Mouse (Mus musculus) embryonic facial prominence, embryonic 13.5 days (tissue): ENCODE measurements around the gene Rap1gap. TPM values are rescaled to one million over a fixed set of nuclear protein-coding genes. Genes with fewer than 3 reads are reported as not detected.

Experiments
- ATAC-seq: fragments of 200-750 bp; cut with Nextera tagmentation; 2 replicates; pipeline ENCODE4 v1.8.0; 2017; ENCODE audit warnings: low read depth; ENCODE audit not compliant: insufficient number of reproducible peaks, insufficient read depth, low FRiP score, low TSS enrichment
- H3K27ac ChIP-seq: fragments of 300-500 bp; sonication (generic); 2 replicates; pipeline ENCODE4 v1.5.1; 2015; ENCODE audit warnings: moderate library complexity, mild to moderate bottlenecking, inconsistent platforms
- H3K27me3 ChIP-seq: fragments of 300-500 bp; sonication (generic); 2 replicates; pipeline ENCODE4 v1.6.1; 2015; ENCODE audit warnings: mild to moderate bottlenecking, inconsistent platforms
- H3K36me3 ChIP-seq: fragments of 300-500 bp; sonication (generic); 2 replicates; pipeline ENCODE4 v1.6.1; 2015; ENCODE audit warnings: mild to moderate bottlenecking, inconsistent platforms
- H3K4me1 ChIP-seq: fragments of 300-500 bp; sonication (generic); 2 replicates; pipeline ENCODE4 v1.6.1; 2015; ENCODE audit warnings: inconsistent platforms
- H3K4me2 ChIP-seq: fragments of 300-500 bp; sonication (generic); 2 replicates; pipeline ENCODE4 v1.6.1; 2015; ENCODE audit warnings: moderate library complexity, mild to moderate bottlenecking, inconsistent platforms
- H3K4me3 ChIP-seq: fragments of 300-500 bp; sonication (generic); 2 replicates; pipeline ENCODE4 v1.5.1; 2015; ENCODE audit warnings: mild to moderate bottlenecking, inconsistent platforms
- H3K9ac ChIP-seq: fragments of 300-500 bp; sonication (generic); 2 replicates; pipeline ENCODE4 v1.6.1; 2015; ENCODE audit warnings: mild to moderate bottlenecking, inconsistent platforms
- H3K9me3 ChIP-seq: fragments of 300-500 bp; sonication (generic); 2 replicates; pipeline ENCODE4 v1.6.1; 2016; ENCODE audit warnings: inconsistent platforms
- WGBS: fragments of 180-500 bp; shearing (Covaris S2); methylation state at CpG from one replicate; pipeline ENCODE4 v1.1.7; 2015; ENCODE audit warnings: mixed read lengths; 5-methylcytosine and 5-hydroxymethylcytosine counted together
- polyA plus RNA-seq: library from polyadenylated mRNA; unstranded; fragments of >200 nt; fragmentation: Nextera tagmentation; extraction: Ambion mirVana; gene quantifications from 2 replicates; pipeline ENCODE4 v1.2.1, GENCODE M21; 2015

Gene Rap1gap
- polyA plus RNA-seq, 1 experiment from 2014 or later: 15.7 TPM

GRCm38 (mm10) chr4:137663491-137663890 lies 1.0 kb upstream of the Rap1gap start:
- H3K27me3 ChIP-seq: peaks cover 40% of the 10 kb centered on the region
- no peak overlapping the region for H3K4me2 ChIP-seq
- no peaks in the 10 kb centered on the region for H3K36me3 ChIP-seq
- H3K4me1 ChIP-seq: peaks cover 29% of the 10 kb centered on the region
- H3K9ac ChIP-seq: no peak overlapping the region
- no peak overlapping the region for H3K27ac ChIP-seq
- ATAC-seq: no peak
- WGBS: 76% methylated on average over 4 of the region's 4 CpGs
- H3K9me3 ChIP-seq: no peaks in the 10 kb centered on the region
- H3K4me3 ChIP-seq: no peak overlapping the region

GRCm38 (mm10) chr4:137664980-137665675 lies 602 bp downstream of the Rap1gap start:
- H3K27me3 ChIP-seq: peaks cover 40% of the 10 kb centered on the region
- H3K9me3 ChIP-seq: no peaks in the 10 kb centered on the region
- 0 out of 2 replicates have a peak, but pooled peaks have one; percentile 8 for ATAC-seq
- H3K9ac ChIP-seq: peak overlapping the region; percentile 79
- H3K36me3 ChIP-seq: no peaks in the 10 kb centered on the region
- WGBS: 13% methylated on average over 15 of the region's 15 CpGs
- peaks cover 29% of the 10 kb centered on the region for H3K4me1 ChIP-seq
- H3K4me2 ChIP-seq: peak overlapping the region; percentile 93
- H3K27ac ChIP-seq: no peak overlapping the region; the same call in 1 of the 2 replicates
- H3K4me3 ChIP-seq: peak overlapping the region; percentile 57

GRCm38 (mm10) chr4:137665791-137666190 lies 1.3 kb downstream of the Rap1gap start:
- Histone ChIP-seq H3K4me1 (peaks cover 23% of the 10 kb centered on the region), H3K27me3 (peaks cover 40% of the 10 kb centered on the region), H3K4me2 (peak overlapping the region; percentile 93; the same call in 1 of the 2 replicates), H3K9me3 (no peaks in the 10 kb centered on the region), H3K36me3 (no peaks in the 10 kb centered on the region), H3K9ac (no peak overlapping the region), H3K27ac (no peak overlapping the region), H3K4me3 (no peak overlapping the region)
- whole genome bisulfite sequencing: 90% methylated on average over 5 of the region's 5 CpGs
- no peak for ATAC-seq

- Histone ChIP-seq H3K4me1 (peaks cover 23% of the 10 kb centered on the region), H3K27me3 (peaks cover 40% of the 10 kb centered on the region), H3K9me3 (no peaks in the 10 kb centered on the region), H3K36me3 (no peaks in the 10 kb centered on the region), H3K27ac (no peak overlapping the region), H3K4me3 (no peak overlapping the region), H3K4me2 (no peak overlapping the region), H3K9ac (no peak overlapping the region)
- WGBS: 69% methylated on average over 5 of the region's 5 CpGs
- ATAC-seq: no peak
Measured at GRCm38 (mm10) chr4:137666283-137666957, 1.9 kb downstream of the Rap1gap start.

GRCm38 (mm10) chr4:137666958-137667345 lies 2.4 kb downstream of the Rap1gap start:
- Histone ChIP-seq H3K27me3 (peaks cover 40% of the 10 kb centered on the region), H3K4me2 (no peak overlapping the region), H3K27ac (no peak overlapping the region), H3K9ac (no peak overlapping the region), H3K9me3 (no peaks in the 10 kb centered on the region), H3K4me1 (peaks cover 19% of the 10 kb centered on the region), H3K4me3 (no peak overlapping the region), H3K36me3 (no peaks in the 10 kb centered on the region)
- 58% methylated on average over 8 of the region's 8 CpGs for WGBS
- ATAC-seq: no peak

- Histone ChIP-seq H3K4me2 (no peak overlapping the region), H3K9ac (no peak overlapping the region), H3K27me3 (peaks cover 40% of the 10 kb centered on the region), H3K4me3 (no peak overlapping the region), H3K27ac (no peak overlapping the region), H3K4me1 (peaks cover 19% of the 10 kb centered on the region), H3K36me3 (no peaks in the 10 kb centered on the region), H3K9me3 (no peaks in the 10 kb centered on the region)
- 54% methylated on average over 5 of the region's 5 CpGs for WGBS
- ATAC-seq: no peak
Measured at GRCm38 (mm10) chr4:137667747-137668146, 3.2 kb downstream of the Rap1gap start.

GRCm38 (mm10) chr4:137671711-137672500 lies 7.4 kb downstream of the Rap1gap start:
- ATAC-seq: no peak
- WGBS: 74% methylated on average over 13 of the region's 13 CpGs
- no peak overlapping the region for H3K27ac ChIP-seq
- H3K36me3 ChIP-seq: no peaks in the 10 kb centered on the region
- H3K9me3 ChIP-seq: no peaks in the 10 kb centered on the region
- no peak overlapping the region for H3K4me2 ChIP-seq
- no peak overlapping the region for H3K4me3 ChIP-seq
- peaks cover 11% of the 10 kb centered on the region for H3K27me3 ChIP-seq
- peaks cover 10% of the 10 kb centered on the region for H3K4me1 ChIP-seq
- no peak overlapping the region for H3K9ac ChIP-seq

- no peak overlapping the region for H3K27ac ChIP-seq
- no peak overlapping the region for H3K4me2 ChIP-seq
- no peak overlapping the region for H3K4me3 ChIP-seq
- H3K4me1 ChIP-seq: peaks cover 15% of the 10 kb centered on the region
- no peaks in the 10 kb centered on the region for H3K36me3 ChIP-seq
- no peaks in the 10 kb centered on the region for H3K9me3 ChIP-seq
- WGBS: 70% methylated on average over 7 of the region's 7 CpGs
- no peak overlapping the region for H3K9ac ChIP-seq
- ATAC-seq: no peak
- peaks cover 35% of the 10 kb centered on the region for H3K27me3 ChIP-seq
Measured at GRCm38 (mm10) chr4:137675566-137675965, 11.0 kb downstream of the Rap1gap start.

GRCm38 (mm10) chr4:137676057-137676456 lies 11.5 kb downstream of the Rap1gap start:
- no peaks in the 10 kb centered on the region for H3K36me3 ChIP-seq
- H3K9me3 ChIP-seq: no peaks in the 10 kb centered on the region
- H3K27me3 ChIP-seq: peaks cover 39% of the 10 kb centered on the region
- no peak for ATAC-seq
- H3K27ac ChIP-seq: no peak overlapping the region
- H3K9ac ChIP-seq: no peak overlapping the region
- H3K4me2 ChIP-seq: no peak overlapping the region
- peaks cover 19% of the 10 kb centered on the region for H3K4me1 ChIP-seq
- H3K4me3 ChIP-seq: no peak overlapping the region
- WGBS: 8% methylated on average over 11 of the region's 11 CpGs

GRCm38 (mm10) chr4:137676700-137677484 lies 12.4 kb downstream of the Rap1gap start:
- no peaks in the 10 kb centered on the region for H3K36me3 ChIP-seq
- H3K27ac ChIP-seq: no peak overlapping the region
- H3K27me3 ChIP-seq: peaks cover 48% of the 10 kb centered on the region
- no peak overlapping the region for H3K9ac ChIP-seq
- no peaks in the 10 kb centered on the region for H3K9me3 ChIP-seq
- H3K4me1 ChIP-seq: peaks cover 28% of the 10 kb centered on the region
- no peak for ATAC-seq
- H3K4me2 ChIP-seq: no peak overlapping the region
- 55% methylated on average over 13 of the region's 13 CpGs for WGBS
- no peak overlapping the region for H3K4me3 ChIP-seq

GRCm38 (mm10) chr4:137677906-137678305 lies 13.4 kb downstream of the Rap1gap start:
- WGBS: 80% methylated on average over 5 of the region's 5 CpGs
- Histone ChIP-seq H3K27ac (no peak overlapping the region; the same call in 1 of the 2 replicates), H3K9ac (no peak overlapping the region), H3K27me3 (peaks cover 58% of the 10 kb centered on the region), H3K4me2 (no peak overlapping the region), H3K4me3 (no peak overlapping the region), H3K4me1 (peaks cover 30% of the 10 kb centered on the region), H3K9me3 (no peaks in the 10 kb centered on the region), H3K36me3 (no peaks in the 10 kb centered on the region)
- ATAC-seq: no peak
